Mouse (Mus musculus) cerebellum, adult 11-12 months (tissue): ENCODE measurements at regions not wholly inside any gene's neighbourhood (a gene's known extent, or its start where the extent isn't known, plus 50 kb on each side); places are given as distances from the start of the nearest gene placed in this dataset.

Experiments
- DNase-seq: peaks from one replicate; pipeline ENCODE4 v3.0.0; 2022

GRCm38 (mm10) chr8:117890211-117890610 lies 88.5 kb upstream of the Mphosph6 start:
- no peak for DNase-seq

GRCm38 (mm10) chr8:117881414-117881973 lies 79.8 kb upstream of the Mphosph6 start:
- no peak for DNase-seq

- DNase-seq: no peak
Observed at GRCm38 (mm10) chr8:117880279-117880975, 78.7 kb upstream of the Mphosph6 start.

GRCm38 (mm10) chr8:117873611-117874010 lies 71.9 kb upstream of the Mphosph6 start:
- no peak for DNase-seq

GRCm38 (mm10) chr8:117867138-117867537 lies 65.4 kb upstream of the Mphosph6 start:
- no peak for DNase-seq

- no peak for DNase-seq
Observed at GRCm38 (mm10) chr8:117865014-117865413, 63.3 kb upstream of the Mphosph6 start.

GRCm38 (mm10) chr8:117863837-117864236 lies 62.1 kb upstream of the Mphosph6 start:
- no peak for DNase-seq

- DNase-seq: no peak
Observed at GRCm38 (mm10) chr8:117862318-117862717, 60.6 kb upstream of the Mphosph6 start.

GRCm38 (mm10) chr8:117859734-117860133 lies 58.0 kb upstream of the Mphosph6 start:
- no peak for DNase-seq

- no peak for DNase-seq
Observed at GRCm38 (mm10) chr8:117859095-117859494, 57.4 kb upstream of the Mphosph6 start.

GRCm38 (mm10) chr8:117856121-117856520 lies 54.4 kb upstream of the Mphosph6 start:
- no peak for DNase-seq

- DNase-seq: no peak
Observed at GRCm38 (mm10) chr8:117854942-117855491, 53.3 kb upstream of the Mphosph6 start.

- DNase-seq: no peak
Observed at GRCm38 (mm10) chr8:117854301-117854700, 52.6 kb upstream of the Mphosph6 start.

- no peak for DNase-seq
Observed at GRCm38 (mm10) chr8:117853408-117853807, 51.7 kb upstream of the Mphosph6 start.

- no peak for DNase-seq
Observed at GRCm38 (mm10) chr8:117852521-117852920, 50.8 kb upstream of the Mphosph6 start.
